Mouse (Mus musculus): ENCODE data around the gene Gm28635. TPM values are rescaled to one million over a fixed set of nuclear protein-coding genes. Genes with fewer than 3 reads are reported as not detected.

The Gm28635 gene
- polyA plus RNA-seq, 1 experiment from 2014 or later: not detected

DNA sequence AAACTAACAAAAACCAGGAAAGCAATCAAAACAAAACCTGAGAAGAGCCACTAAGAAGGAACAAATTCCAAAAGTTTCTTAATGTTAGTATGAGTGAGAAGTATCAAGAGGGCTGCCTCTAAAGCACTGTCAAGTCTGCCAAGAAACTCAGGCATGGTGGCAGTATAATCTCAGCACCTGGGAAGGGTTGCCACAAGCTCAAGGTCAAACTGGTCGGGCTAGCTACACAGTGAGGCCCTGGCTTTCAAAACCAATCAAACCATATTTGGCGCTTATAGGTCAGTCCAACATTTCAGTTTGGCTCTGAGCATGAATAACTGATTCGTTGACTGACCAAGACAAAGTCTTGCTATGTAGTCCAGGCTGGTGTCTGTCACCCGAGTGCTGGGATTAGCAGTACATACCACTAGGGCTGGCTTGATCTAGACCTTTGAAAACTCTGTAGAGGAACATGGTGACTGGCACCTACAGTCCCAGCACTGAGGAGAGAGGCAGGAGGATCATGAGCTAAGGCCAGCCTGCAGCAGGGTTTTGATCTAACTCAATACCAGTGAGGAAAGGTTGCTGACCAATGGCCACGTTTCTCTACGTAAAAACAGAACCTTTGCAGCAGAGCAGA, 78.5 kb downstream of the Gm28635 start:
- DNase-seq (ENCODE audit: low spot score) (no peak), ATAC-seq (no peak)
- Histone ChIP-seq H3K9ac (ENCODE audit: low read length) (no peak overlapping the region), H3K4me3 (ENCODE audit: low read depth, low read length) (no peak overlapping the region), H3K9me3 (replicated peaks; ENCODE audit: control insufficient read depth, low read length) (no peaks in the 10 kb centered on the region), H3K27ac (ENCODE audit: low read depth, low read length) (no peak overlapping the region), H3K4me1 (ENCODE audit: control insufficient read depth, insufficient read depth, low read length) (no peaks in the 10 kb centered on the region), H3K36me3 (ENCODE audit: control insufficient read depth, insufficient read depth, low read length) (peaks cover 52% of the 10 kb centered on the region), H3K4me2 (ENCODE audit: low read length) (no peak overlapping the region), H3K27me3 (replicated peaks; ENCODE audit: control insufficient read depth, insufficient read depth, low read length) (no peaks in the 10 kb centered on the region)
- WGBS: 97% methylated on average over 6 of the region's 6 CpGs

DNA sequence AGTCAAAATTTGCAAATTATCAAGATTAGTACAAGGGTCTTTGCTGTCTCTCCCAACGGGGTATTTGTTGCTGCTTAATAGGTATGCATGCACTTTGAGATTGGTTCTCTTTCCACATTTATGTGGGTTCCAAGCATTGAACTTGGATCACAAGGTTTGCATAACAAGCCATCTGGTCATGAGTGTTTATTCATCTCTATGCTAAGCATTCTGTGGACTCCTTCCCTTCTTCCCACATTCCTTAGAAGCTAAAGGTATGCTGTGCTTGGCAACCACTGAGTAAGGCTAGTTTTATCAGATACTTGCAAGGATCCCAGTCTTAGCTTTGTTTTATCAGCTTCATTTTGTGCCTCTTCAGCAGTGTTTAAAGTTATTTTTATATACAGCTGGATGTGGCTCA, 80.7 kb downstream of the Gm28635 start:
- Histone ChIP-seq H3K27ac (ENCODE audit: low read depth, low read length) (no peak overlapping the region), H3K9ac (ENCODE audit: low read length) (no peak overlapping the region), H3K4me3 (ENCODE audit: low read depth, low read length) (no peak overlapping the region), H3K9me3 (replicated peaks; ENCODE audit: control insufficient read depth, low read length) (no peaks in the 10 kb centered on the region), H3K4me1 (ENCODE audit: control insufficient read depth, insufficient read depth, low read length) (no peaks in the 10 kb centered on the region), H3K36me3 (ENCODE audit: control insufficient read depth, insufficient read depth, low read length) (peaks cover 29% of the 10 kb centered on the region), H3K27me3 (replicated peaks; ENCODE audit: control insufficient read depth, insufficient read depth, low read length) (no peaks in the 10 kb centered on the region), H3K4me2 (ENCODE audit: low read length) (no peak overlapping the region)
- 97% methylated on average over 1 of the region's 1 CpGs for WGBS
- DNase-seq (ENCODE audit: low spot score): no peak
- no peak for ATAC-seq

DNA sequence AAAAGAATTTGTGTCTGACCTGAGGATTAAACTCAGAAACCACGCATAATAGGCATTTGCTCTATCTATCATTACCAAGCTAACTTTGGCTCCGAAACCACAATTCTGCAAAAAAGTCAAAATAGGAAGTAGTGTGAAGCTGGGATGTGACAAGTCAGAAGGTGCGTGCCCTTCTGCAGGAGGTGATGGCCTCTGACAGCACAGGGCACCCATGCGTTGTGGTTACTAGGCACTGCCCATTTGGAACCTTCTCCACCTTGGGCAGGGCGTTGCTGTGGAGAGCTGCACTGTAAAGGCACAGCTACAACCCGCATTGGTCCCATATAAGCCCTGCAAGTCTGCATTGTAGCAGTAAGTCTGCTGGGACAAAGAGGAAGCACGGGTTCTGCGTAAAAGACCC, 85.0 kb downstream of the Gm28635 start:
- 0 out of 2 replicates have a peak, but pooled peaks cover 5% of the 10 kb centered on the region for H3K36me3 ChIP-seq (ENCODE audit: control insufficient read depth, insufficient read depth, low read length)
- ATAC-seq: no peak
- H3K4me3 ChIP-seq (ENCODE audit: low read depth, low read length): no peak overlapping the region
- WGBS: 96% methylated on average over 8 of the region's 8 CpGs
- H3K4me2 ChIP-seq (ENCODE audit: low read length): no peak overlapping the region
- DNase-seq (ENCODE audit: low spot score): no peak
- H3K27me3 ChIP-seq (replicated peaks; ENCODE audit: control insufficient read depth, insufficient read depth, low read length): no peaks in the 10 kb centered on the region
- H3K9me3 ChIP-seq (replicated peaks; ENCODE audit: control insufficient read depth, low read length): no peaks in the 10 kb centered on the region
- H3K27ac ChIP-seq (ENCODE audit: low read depth, low read length): no peak overlapping the region
- H3K4me1 ChIP-seq (ENCODE audit: control insufficient read depth, insufficient read depth, low read length): no peaks in the 10 kb centered on the region
- no peak overlapping the region for H3K9ac ChIP-seq (ENCODE audit: low read length)

DNA sequence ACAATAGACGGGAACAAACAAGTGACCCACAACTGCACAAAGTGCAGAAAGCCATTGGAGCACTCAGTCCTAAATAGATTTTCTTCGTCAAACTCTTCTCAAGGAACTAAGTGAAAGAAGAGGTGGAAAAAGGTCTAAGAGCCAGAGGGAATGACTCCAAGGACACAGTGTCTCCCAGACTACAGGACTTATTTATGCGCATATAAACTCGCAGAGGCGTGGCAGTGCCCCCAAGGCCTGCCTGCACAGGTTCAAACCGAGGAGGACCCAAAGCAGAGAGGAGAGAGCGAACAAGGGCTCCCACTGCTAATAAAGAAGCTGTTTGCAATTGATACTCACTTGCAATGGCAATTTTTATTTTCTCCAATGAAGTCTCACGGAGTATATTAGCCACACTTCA, 92.1 kb downstream of the Gm28635 start:
- 87% methylated on average over 8 of the region's 8 CpGs for WGBS
- no peak overlapping the region for H3K9ac ChIP-seq (ENCODE audit: low read length)
- no peaks in the 10 kb centered on the region for H3K27me3 ChIP-seq (replicated peaks; ENCODE audit: control insufficient read depth, insufficient read depth, low read length)
- no peaks in the 10 kb centered on the region for H3K9me3 ChIP-seq (replicated peaks; ENCODE audit: control insufficient read depth, low read length)
- no peak overlapping the region for H3K4me3 ChIP-seq (ENCODE audit: low read depth, low read length)
- no peak overlapping the region for H3K27ac ChIP-seq (ENCODE audit: low read depth, low read length)
- H3K4me1 ChIP-seq (ENCODE audit: control insufficient read depth, insufficient read depth, low read length): no peaks in the 10 kb centered on the region
- no peak overlapping the region for H3K4me2 ChIP-seq (ENCODE audit: low read length)
- H3K36me3 ChIP-seq (ENCODE audit: control insufficient read depth, insufficient read depth, low read length): 0 out of 2 replicates have a peak, but pooled peaks cover 2% of the 10 kb centered on the region
- ATAC-seq (no peak), DNase-seq (ENCODE audit: low spot score) (no peak)

DNA sequence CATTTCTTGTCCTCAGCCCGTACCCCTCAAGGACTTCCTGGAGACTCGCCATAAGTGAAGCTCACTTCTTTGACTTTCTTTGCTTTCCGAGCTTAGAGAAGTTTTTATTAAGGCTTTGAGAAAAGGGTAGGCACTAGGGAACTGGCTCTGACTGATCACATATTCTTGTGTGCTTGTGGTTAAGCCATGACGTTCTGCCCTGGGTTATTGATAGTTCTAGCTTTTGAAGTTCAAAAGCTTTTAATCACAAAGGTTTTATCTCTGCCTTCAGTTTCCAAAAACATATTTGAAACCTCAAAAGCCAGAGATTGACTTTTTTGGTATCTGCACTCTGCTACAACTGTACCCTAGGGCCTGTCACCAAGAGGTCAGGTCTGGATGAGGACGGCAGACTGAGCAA, 95.6 kb downstream of the Gm28635 start:
- ATAC-seq (no peak), DNase-seq (ENCODE audit: low spot score) (no peak)
- no peak overlapping the region for H3K9ac ChIP-seq (ENCODE audit: low read length)
- no peaks in the 10 kb centered on the region for H3K36me3 ChIP-seq (ENCODE audit: control insufficient read depth, insufficient read depth, low read length)
- 95% methylated on average over 5 of the region's 5 CpGs for WGBS
- no peaks in the 10 kb centered on the region for H3K27me3 ChIP-seq (replicated peaks; ENCODE audit: control insufficient read depth, insufficient read depth, low read length)
- H3K4me2 ChIP-seq (ENCODE audit: low read length): no peak overlapping the region
- H3K9me3 ChIP-seq (replicated peaks; ENCODE audit: control insufficient read depth, low read length): no peaks in the 10 kb centered on the region
- no peak overlapping the region for H3K27ac ChIP-seq (ENCODE audit: low read depth, low read length)
- H3K4me3 ChIP-seq (ENCODE audit: low read depth, low read length): no peak overlapping the region
- no peaks in the 10 kb centered on the region for H3K4me1 ChIP-seq (ENCODE audit: control insufficient read depth, insufficient read depth, low read length)

DNA sequence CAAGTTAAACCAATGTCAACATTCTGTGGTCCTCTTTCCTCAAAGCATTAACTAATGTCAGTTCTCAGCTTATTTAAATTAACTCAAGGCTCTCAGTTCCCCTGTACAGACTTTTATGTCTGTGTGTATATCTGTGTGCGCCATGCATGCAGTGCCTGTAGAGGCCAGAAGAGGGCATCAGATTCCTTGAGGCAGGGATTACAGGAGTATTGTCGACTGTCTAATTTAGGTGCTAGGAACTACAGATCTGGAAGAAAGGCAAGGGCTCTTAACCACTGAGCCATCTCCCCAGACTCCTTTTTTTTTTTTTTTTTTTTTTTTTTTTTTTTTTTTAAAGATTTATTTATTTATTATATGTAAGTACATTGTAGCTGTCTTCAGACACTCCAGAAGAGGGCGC, 96.6 kb downstream of the Gm28635 start:
- ATAC-seq (no peak), DNase-seq (ENCODE audit: low spot score) (no peak)
- H3K9me3 ChIP-seq (replicated peaks; ENCODE audit: control insufficient read depth, low read length): no peaks in the 10 kb centered on the region
- H3K4me3 ChIP-seq (ENCODE audit: low read depth, low read length): no peak overlapping the region
- no peaks in the 10 kb centered on the region for H3K27me3 ChIP-seq (replicated peaks; ENCODE audit: control insufficient read depth, insufficient read depth, low read length)
- H3K9ac ChIP-seq (ENCODE audit: low read length): no peak overlapping the region
- 90% methylated on average over 2 of the region's 3 CpGs for WGBS
- no peak overlapping the region for H3K4me2 ChIP-seq (ENCODE audit: low read length)
- H3K27ac ChIP-seq (ENCODE audit: low read depth, low read length): no peak overlapping the region
- H3K4me1 ChIP-seq (ENCODE audit: control insufficient read depth, insufficient read depth, low read length): no peaks in the 10 kb centered on the region
- no peaks in the 10 kb centered on the region for H3K36me3 ChIP-seq (ENCODE audit: control insufficient read depth, insufficient read depth, low read length)

DNA sequence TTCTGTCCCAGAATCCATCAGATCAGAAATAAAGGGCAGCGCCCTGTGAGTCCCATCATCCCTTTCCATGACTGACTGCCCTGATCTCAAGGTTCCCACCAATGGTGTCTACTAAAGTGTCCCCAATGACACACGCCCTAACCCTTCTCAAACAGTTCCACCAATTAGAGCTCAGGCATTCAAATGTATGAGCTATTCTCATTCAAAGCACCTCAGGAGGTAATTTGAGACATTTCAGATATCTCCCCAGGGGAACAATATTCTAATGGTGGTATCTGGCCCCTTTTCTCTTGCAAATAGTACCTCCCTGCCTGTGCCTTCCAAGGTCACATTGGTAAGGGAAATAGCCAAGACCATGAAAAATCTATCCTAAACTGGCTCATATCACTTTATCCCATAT, 98.5 kb downstream of the Gm28635 start:
- Histone ChIP-seq H3K9ac (ENCODE audit: low read length) (no peak overlapping the region), H3K4me3 (ENCODE audit: low read depth, low read length) (no peak overlapping the region), H3K4me2 (ENCODE audit: low read length) (no peak overlapping the region), H3K27ac (ENCODE audit: low read depth, low read length) (no peak overlapping the region), H3K27me3 (replicated peaks; ENCODE audit: control insufficient read depth, insufficient read depth, low read length) (no peaks in the 10 kb centered on the region), H3K36me3 (ENCODE audit: control insufficient read depth, insufficient read depth, low read length) (no peaks in the 10 kb centered on the region), H3K9me3 (replicated peaks; ENCODE audit: control insufficient read depth, low read length) (no peaks in the 10 kb centered on the region), H3K4me1 (ENCODE audit: control insufficient read depth, insufficient read depth, low read length) (no peaks in the 10 kb centered on the region)
- ATAC-seq (no peak), DNase-seq (ENCODE audit: low spot score) (no peak)
- WGBS: 88% methylated on average over 2 of the region's 2 CpGs

DNA sequence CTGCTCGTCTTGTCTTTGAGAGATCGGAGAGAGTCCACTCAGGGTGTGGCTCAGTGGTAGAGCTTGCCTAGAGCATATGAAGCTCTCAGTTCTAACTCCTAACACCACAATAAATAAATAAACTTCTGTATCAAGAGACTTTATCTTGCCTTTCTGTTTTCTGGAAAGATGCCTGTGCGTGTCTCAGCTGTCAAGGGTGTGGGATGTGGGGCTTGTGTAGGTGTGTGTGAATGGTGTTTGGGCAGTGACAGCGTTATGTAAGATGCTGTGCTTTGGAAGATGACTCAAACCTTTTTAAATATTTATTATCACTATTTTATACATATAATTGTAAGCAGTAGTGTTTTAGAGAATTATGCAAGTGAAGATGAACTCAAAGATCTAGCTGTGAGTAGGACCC, 103.7 kb downstream of the Gm28635 start:
- H3K4me3 ChIP-seq (ENCODE audit: low read depth, low read length): no peak overlapping the region
- H3K9me3 ChIP-seq (replicated peaks; ENCODE audit: control insufficient read depth, low read length): no peaks in the 10 kb centered on the region
- no peak overlapping the region for H3K4me2 ChIP-seq (ENCODE audit: low read length)
- no peaks in the 10 kb centered on the region for H3K27me3 ChIP-seq (replicated peaks; ENCODE audit: control insufficient read depth, insufficient read depth, low read length)
- 91% methylated on average over 4 of the region's 4 CpGs for WGBS
- H3K36me3 ChIP-seq (ENCODE audit: control insufficient read depth, insufficient read depth, low read length): no peaks in the 10 kb centered on the region
- H3K27ac ChIP-seq (ENCODE audit: low read depth, low read length): no peak overlapping the region
- no peak overlapping the region for H3K9ac ChIP-seq (ENCODE audit: low read length)
- DNase-seq (ENCODE audit: low spot score): no peak
- ATAC-seq: no peak
- H3K4me1 ChIP-seq (ENCODE audit: control insufficient read depth, insufficient read depth, low read length): no peaks in the 10 kb centered on the region

DNA sequence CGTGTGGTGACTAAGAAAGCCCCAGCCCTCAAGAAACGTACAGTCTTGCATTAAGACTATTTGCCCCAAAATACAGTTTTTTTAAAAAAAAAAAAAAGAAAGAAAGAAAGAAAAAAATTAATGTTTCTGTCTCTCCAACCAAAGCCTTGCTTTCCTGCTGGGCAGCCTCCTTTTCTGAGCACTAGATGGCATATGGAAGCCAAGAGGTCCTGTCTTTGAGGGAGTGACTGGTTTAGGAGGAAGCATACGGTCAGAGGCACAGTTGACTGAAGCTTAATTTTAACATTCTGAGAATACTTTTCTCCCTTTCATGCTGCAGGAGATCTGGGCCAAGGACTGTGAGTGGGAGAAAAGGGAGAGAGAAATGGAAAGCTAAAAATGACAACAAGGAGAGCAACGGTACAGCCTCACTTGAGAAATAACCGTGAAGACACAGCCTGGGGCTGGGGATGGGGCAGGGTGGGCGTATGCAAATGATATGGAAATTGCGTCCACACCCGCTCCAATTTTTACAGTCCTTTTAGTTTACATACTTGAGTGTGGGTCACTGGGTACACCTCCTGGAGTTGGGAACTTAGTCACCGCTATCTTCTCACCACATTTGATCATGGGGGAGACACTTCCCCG, 120.8 kb downstream of the Gm28635 start:
- H3K27me3 ChIP-seq (replicated peaks; ENCODE audit: control insufficient read depth, insufficient read depth, low read length): no peaks in the 10 kb centered on the region
- H3K9me3 ChIP-seq (replicated peaks; ENCODE audit: control insufficient read depth, low read length): no peaks in the 10 kb centered on the region
- no peak for DNase-seq (ENCODE audit: low spot score)
- WGBS: 58% methylated on average over 10 of the region's 10 CpGs
- H3K27ac ChIP-seq (ENCODE audit: low read depth, low read length): no peak overlapping the region
- ATAC-seq: no peak
- no peak overlapping the region for H3K4me3 ChIP-seq (ENCODE audit: low read depth, low read length)
- no peak overlapping the region for H3K9ac ChIP-seq (ENCODE audit: low read length)
- no peaks in the 10 kb centered on the region for H3K36me3 ChIP-seq (ENCODE audit: control insufficient read depth, insufficient read depth, low read length)
- H3K4me1 ChIP-seq (ENCODE audit: control insufficient read depth, insufficient read depth, low read length): no peaks in the 10 kb centered on the region
- H3K4me2 ChIP-seq (ENCODE audit: low read length): no peak overlapping the region
